Mouse (Mus musculus) megakaryocyte progenitor cell, adult 5-6 weeks (primary cell): ENCODE results near the gene Elp6. TPM values are rescaled to one million over a fixed set of nuclear protein-coding genes. Genes with fewer than 3 reads are reported as not detected.

ENCODE experiments used
- ATAC-seq: replicated peaks from 2 replicates; pipeline ENCODE4 v1.8.0; 2016; ENCODE audit warnings: mild to moderate bottlenecking, moderate TSS enrichment, inconsistent platforms; ENCODE audit not compliant: poor library complexity
- total RNA-seq, 2 experiments: library from RNA; stranded (forward) in 1 of 2; stranded (reverse) in 1 of 2; fragments of 157-497, 149-512 nt in 1 of 2; fragments of 200-1000 nt in 1 of 2; gene quantifications; 2 replicates each; pipeline versions ENCODE4 v1.2.3 to v1.2.4; 2015 to 2017

Gene Elp6
- total RNA-seq (2015) (9.9 and 12.1 TPM in 2 replicates), total RNA-seq (2017) (9.3 and 9.4 TPM in 2 replicates)

- ATAC-seq = peak; percentile 92
Measured at GRCm38 (mm10) chr9:110304969-110305651, at the start of gene Elp6. Gene Elp6, plus strand, starts transcription at chr9:110305173.

GRCm38 (mm10) chr9:110255407-110256019 lies 49.5 kb upstream of the Elp6 start:
- no peak for ATAC-seq

- no peak for ATAC-seq
Measured at GRCm38 (mm10) chr9:110258646-110259045, 46.3 kb upstream of the Elp6 start.

- ATAC-seq = no peak
Measured at GRCm38 (mm10) chr9:110259118-110259517, 45.9 kb upstream of the Elp6 start.

GRCm38 (mm10) chr9:110263181-110263580 lies 41.8 kb upstream of the Elp6 start:
- no peak for ATAC-seq

GRCm38 (mm10) chr9:110264991-110265390 lies 40.0 kb upstream of the Elp6 start:
- no peak for ATAC-seq

- no peak for ATAC-seq
Measured at GRCm38 (mm10) chr9:110268416-110268815, 36.6 kb upstream of the Elp6 start.

- ATAC-seq = no peak
Measured at GRCm38 (mm10) chr9:110272330-110272729, 32.6 kb upstream of the Elp6 start.

- ATAC-seq = 0 out of 2 replicates have a peak, but pooled peaks have one; percentile 31
Measured at GRCm38 (mm10) chr9:110273507-110273906, 31.5 kb upstream of the Elp6 start.

- ATAC-seq = no peak; the same call in 1 of the 2 replicates
Measured at GRCm38 (mm10) chr9:110275882-110276281, 29.1 kb upstream of the Elp6 start.

GRCm38 (mm10) chr9:110277431-110277881 lies 27.5 kb upstream of the Elp6 start:
- no peak for ATAC-seq

GRCm38 (mm10) chr9:110284075-110284697 lies 20.8 kb upstream of the Elp6 start:
- no peak for ATAC-seq

- no peak for ATAC-seq
Measured at GRCm38 (mm10) chr9:110287321-110287924, 17.6 kb upstream of the Elp6 start.

- ATAC-seq = no peak
Measured at GRCm38 (mm10) chr9:110293254-110293718, 11.7 kb upstream of the Elp6 start.

- no peak for ATAC-seq
Measured at GRCm38 (mm10) chr9:110293873-110294415, 11.0 kb upstream of the Elp6 start.

- 0 out of 2 replicates have a peak, but pooled peaks have one; percentile 19 for ATAC-seq
Measured at GRCm38 (mm10) chr9:110294786-110295185, 10.2 kb upstream of the Elp6 start.

GRCm38 (mm10) chr9:110296867-110297627 lies 7.9 kb upstream of the Elp6 start:
- ATAC-seq = peak; percentile 99

GRCm38 (mm10) chr9:110304516-110304915 lies 457 bp upstream of the Elp6 start:
- ATAC-seq = peak; percentile 49

- ATAC-seq = no peak
Measured at GRCm38 (mm10) chr9:110306371-110306770, 1.4 kb downstream of the Elp6 start.

- ATAC-seq = peak; percentile 82
Measured at GRCm38 (mm10) chr9:110314706-110315105, 9.7 kb downstream of the Elp6 start.
